Mouse (Mus musculus): ENCODE data around the gene Myh14. TPM values are rescaled to one million over a fixed set of nuclear protein-coding genes. Genes with fewer than 3 reads are reported as not detected.

Gene Myh14
- polyA plus RNA-seq, 1 experiment = under 0.01 TPM

- peaks cover 20% of the 10 kb centered on the region; the same call in 1 of the 2 replicates for H3K9me3 ChIP-seq (ENCODE audit: control insufficient read depth, low read length)
- TF ChIP-seq GATA1 (IDR thresholded peaks at IDR 0.05; ENCODE audit: low read length) (no peak), TAL1 (IDR thresholded peaks at IDR 0.05; ENCODE audit: low read length) (no peak)
- no peak overlapping the region for H3K4me3 ChIP-seq (replicated peaks)
- peaks cover 91% of the 10 kb centered on the region for H3K27me3 ChIP-seq (ENCODE audit: control insufficient read depth)
- H3K4me1 ChIP-seq (ENCODE audit: control insufficient read depth) = peaks cover 16% of the 10 kb centered on the region
- H3K36me3 ChIP-seq (ENCODE audit: control insufficient read depth) = no peaks in the 10 kb centered on the region
Measured at GRCm38 (mm10) chr7:44586930-44587329, 83.7 kb downstream of the Myh14 start.

- H3K36me3 ChIP-seq (ENCODE audit: control insufficient read depth) = no peaks in the 10 kb centered on the region
- H3K4me1 ChIP-seq (ENCODE audit: control insufficient read depth) = peaks cover 18% of the 10 kb centered on the region
- peaks cover 88% of the 10 kb centered on the region for H3K27me3 ChIP-seq (ENCODE audit: control insufficient read depth)
- no peak for TF ChIP-seq GATA1 (IDR thresholded peaks at IDR 0.05; ENCODE audit: low read length)
- no peak for TF ChIP-seq TAL1 (IDR thresholded peaks at IDR 0.05; ENCODE audit: low read length)
- no peak overlapping the region for H3K4me3 ChIP-seq (replicated peaks)
- peaks cover 20% of the 10 kb centered on the region; the same call in 1 of the 2 replicates for H3K9me3 ChIP-seq (ENCODE audit: control insufficient read depth, low read length)
Measured at GRCm38 (mm10) chr7:44586518-44586917, 84.1 kb downstream of the Myh14 start.

- Histone ChIP-seq H3K4me1 (ENCODE audit: control insufficient read depth) (peaks cover 12% of the 10 kb centered on the region), H3K36me3 (ENCODE audit: control insufficient read depth) (no peaks in the 10 kb centered on the region), H3K4me3 (replicated peaks) (no peak overlapping the region), H3K9me3 (ENCODE audit: control insufficient read depth, low read length) (peaks cover 14% of the 10 kb centered on the region; the same call in 1 of the 2 replicates), H3K27me3 (ENCODE audit: control insufficient read depth) (peaks cover 86% of the 10 kb centered on the region)
- TF ChIP-seq GATA1 (IDR thresholded peaks at IDR 0.05; ENCODE audit: low read length) (no peak), TAL1 (IDR thresholded peaks at IDR 0.05; ENCODE audit: low read length) (no peak)
Measured at GRCm38 (mm10) chr7:44585606-44586005, 85.0 kb downstream of the Myh14 start.

GRCm38 (mm10) chr7:44584921-44585320 lies 85.7 kb downstream of the Myh14 start:
- H3K36me3 ChIP-seq (ENCODE audit: control insufficient read depth) = no peaks in the 10 kb centered on the region
- no peak for TF ChIP-seq GATA1 (IDR thresholded peaks at IDR 0.05; ENCODE audit: low read length)
- TF ChIP-seq TAL1 (IDR thresholded peaks at IDR 0.05; ENCODE audit: low read length) = no peak
- peaks cover 10% of the 10 kb centered on the region for H3K4me1 ChIP-seq (ENCODE audit: control insufficient read depth)
- no peak overlapping the region for H3K4me3 ChIP-seq (replicated peaks)
- H3K27me3 ChIP-seq (ENCODE audit: control insufficient read depth) = peaks cover 79% of the 10 kb centered on the region
- H3K9me3 ChIP-seq (ENCODE audit: control insufficient read depth, low read length) = peaks cover 10% of the 10 kb centered on the region; the same call in 1 of the 2 replicates

- Histone ChIP-seq H3K9me3 (ENCODE audit: control insufficient read depth, low read length) (peaks cover 9% of the 10 kb centered on the region; the same call in 1 of the 2 replicates), H3K27me3 (ENCODE audit: control insufficient read depth) (peaks cover 73% of the 10 kb centered on the region), H3K4me1 (ENCODE audit: control insufficient read depth) (peaks cover 8% of the 10 kb centered on the region), H3K4me3 (replicated peaks) (no peak overlapping the region), H3K36me3 (ENCODE audit: control insufficient read depth) (no peaks in the 10 kb centered on the region)
- TF ChIP-seq TAL1 (IDR thresholded peaks at IDR 0.05; ENCODE audit: low read length) = no peak
- no peak for TF ChIP-seq GATA1 (IDR thresholded peaks at IDR 0.05; ENCODE audit: low read length)
Measured at GRCm38 (mm10) chr7:44584265-44584804, 86.3 kb downstream of the Myh14 start.

DNA sequence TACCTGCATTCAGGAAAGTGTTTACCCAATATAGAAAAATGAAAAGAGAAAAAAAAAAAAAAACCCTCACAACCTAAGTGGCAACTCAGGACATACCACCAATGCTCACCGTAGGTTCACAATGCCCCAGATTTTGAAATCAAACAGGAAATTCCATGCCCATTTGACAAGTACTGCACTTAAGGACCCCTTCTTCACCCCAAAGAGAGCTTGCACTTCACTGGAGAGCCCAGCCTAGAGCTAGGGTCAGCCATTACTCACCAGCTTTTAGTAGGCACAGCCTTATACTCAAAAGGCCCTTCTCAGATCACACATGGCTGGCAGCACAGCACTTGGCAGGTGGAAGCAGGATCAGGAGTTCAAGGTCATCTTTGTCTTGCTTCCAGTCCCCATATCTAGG lies 87.5 kb downstream of the Myh14 start:
- Histone ChIP-seq H3K27me3 (ENCODE audit: control insufficient read depth) (peaks cover 61% of the 10 kb centered on the region), H3K4me3 (replicated peaks) (no peak overlapping the region), H3K9me3 (ENCODE audit: control insufficient read depth, low read length) (peaks cover 7% of the 10 kb centered on the region; the same call in 1 of the 2 replicates)

DNA sequence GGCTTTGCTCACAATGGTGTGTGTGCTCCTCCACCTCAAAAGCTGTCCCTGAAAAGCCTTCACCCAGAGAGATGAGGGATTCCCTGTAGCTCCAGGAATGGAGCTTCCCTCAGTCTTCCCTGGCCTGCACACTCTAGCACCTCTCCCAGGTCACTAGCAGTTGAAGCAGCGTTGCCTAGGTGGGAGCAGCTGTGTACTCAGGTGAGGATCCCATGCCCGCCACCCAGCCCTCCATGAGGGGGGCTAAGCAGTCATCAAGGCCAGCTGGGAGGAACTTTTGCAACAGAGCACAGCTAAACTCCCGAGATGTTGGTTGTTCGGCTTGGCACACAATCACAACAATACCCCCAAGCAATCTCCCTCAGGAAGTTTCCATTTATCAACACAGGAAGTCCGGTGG lies 87.9 kb downstream of the Myh14 start:
- no peak for TF ChIP-seq TAL1 (IDR thresholded peaks at IDR 0.05; ENCODE audit: low read length)
- no peak for TF ChIP-seq GATA1 (IDR thresholded peaks at IDR 0.05; ENCODE audit: low read length)
- no peaks in the 10 kb centered on the region for H3K36me3 ChIP-seq (ENCODE audit: control insufficient read depth)
- H3K27me3 ChIP-seq (ENCODE audit: control insufficient read depth) = peaks cover 57% of the 10 kb centered on the region
- peaks cover 7% of the 10 kb centered on the region; the same call in 1 of the 2 replicates for H3K9me3 ChIP-seq (ENCODE audit: control insufficient read depth, low read length)
- H3K4me1 ChIP-seq (ENCODE audit: control insufficient read depth) = peaks cover 4% of the 10 kb centered on the region; the same call in 1 of the 2 replicates
- no peak overlapping the region for H3K4me3 ChIP-seq (replicated peaks)

More for the DNA sequence above, 87.5 kb downstream of the Myh14 start:
- no peak for TF ChIP-seq TAL1 (IDR thresholded peaks at IDR 0.05; ENCODE audit: low read length)
- no peak for TF ChIP-seq GATA1 (IDR thresholded peaks at IDR 0.05; ENCODE audit: low read length)
- H3K36me3 ChIP-seq (ENCODE audit: control insufficient read depth) = no peaks in the 10 kb centered on the region
- peaks cover 4% of the 10 kb centered on the region; the same call in 1 of the 2 replicates for H3K4me1 ChIP-seq (ENCODE audit: control insufficient read depth)

- 0 out of 2 replicates have a peak, but pooled peaks cover 2% of the 10 kb centered on the region for H3K9me3 ChIP-seq (ENCODE audit: control insufficient read depth, low read length)
- H3K4me3 ChIP-seq (replicated peaks) = no peak overlapping the region
- H3K36me3 ChIP-seq (ENCODE audit: control insufficient read depth) = no peaks in the 10 kb centered on the region
- peaks cover 46% of the 10 kb centered on the region for H3K27me3 ChIP-seq (ENCODE audit: control insufficient read depth)
- TF ChIP-seq TAL1 (IDR thresholded peaks at IDR 0.05; ENCODE audit: low read length) = no peak
- TF ChIP-seq GATA1 (IDR thresholded peaks at IDR 0.05; ENCODE audit: low read length) = no peak
- H3K4me1 ChIP-seq (ENCODE audit: control insufficient read depth) = peaks cover 4% of the 10 kb centered on the region; the same call in 1 of the 2 replicates
Measured at GRCm38 (mm10) chr7:44581637-44582036, 89.0 kb downstream of the Myh14 start.

DNA sequence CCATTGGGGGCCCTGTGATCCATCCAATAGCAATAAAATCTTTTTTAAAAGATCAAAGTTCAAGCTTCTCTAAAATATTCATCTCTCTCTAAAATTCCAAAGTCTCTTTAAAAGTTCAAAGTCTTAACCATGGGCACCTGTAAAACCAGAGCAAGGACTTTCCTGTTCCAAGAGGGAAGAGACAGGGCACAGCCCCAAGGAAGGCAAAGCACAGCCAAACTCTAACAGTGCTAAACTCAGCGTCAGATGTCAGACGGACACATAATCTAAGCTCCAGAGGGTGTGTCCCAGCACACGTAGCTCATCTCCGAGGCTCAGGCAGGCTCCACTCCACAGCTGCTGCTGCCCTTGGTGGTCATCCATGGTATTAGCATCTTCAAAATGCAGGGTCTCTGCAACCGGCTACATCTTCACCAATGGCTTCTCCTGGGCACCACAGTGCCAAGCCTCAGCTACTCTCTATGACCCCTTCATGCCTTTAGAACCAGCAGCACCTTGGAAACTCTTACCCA lies 94.3 kb downstream of the Myh14 start:
- Histone ChIP-seq H3K27me3 (ENCODE audit: control insufficient read depth) (peaks cover 6% of the 10 kb centered on the region), H3K4me1 (ENCODE audit: control insufficient read depth) (peaks cover 2% of the 10 kb centered on the region; the same call in 1 of the 2 replicates), H3K36me3 (ENCODE audit: control insufficient read depth) (no peaks in the 10 kb centered on the region), H3K4me3 (replicated peaks) (no peak overlapping the region), H3K9me3 (ENCODE audit: control insufficient read depth, low read length) (0 out of 2 replicates have a peak, but pooled peaks cover 2% of the 10 kb centered on the region)
- no peak for TF ChIP-seq TAL1 (IDR thresholded peaks at IDR 0.05; ENCODE audit: low read length)
- no peak for TF ChIP-seq GATA1 (IDR thresholded peaks at IDR 0.05; ENCODE audit: low read length)
